In genomic region chr1:118321661-118322201, GRCm38 (mm10) we compare ENCODE assay signal across 8 mouse cellular contexts. TPM values are rescaled to one million over a fixed set of nuclear protein-coding genes. Genes with fewer than 3 reads are reported as not detected.
DNase-seq lines count a peak whose midpoint lies in the region; ATAC-seq and TF ChIP-seq lines count a peak whose summit lies in the region.

Gene Nifk (plus strand): TSS chr1:118321839.

- DNase-seq in ES-CJ7 (ENCODE audit: low read depth, low spot score) = peak; percentile 99
- peak; percentile 91 for DNase-seq in cerebellum, adult 11 months
- DNase-seq in forebrain, embryonic 14.5 days (ENCODE audit: low spot score) = peak; percentile 98
- peak; percentile 83 for DNase-seq in heart, postnatal 25 days (ENCODE audit: low spot score)
- DNase-seq in layer of hippocampus, adult 18-20 months (ENCODE audit: low spot score in 2 of 2) = peak; percentile 91 to 97
- DNase-seq in lung, adult 2 months = peak; percentile 86
- peak; percentile 80 to 88 for DNase-seq in thymus, adult 18-20 months

- ATAC-seq in forebrain, embryonic 14.5 days = peak; percentile 97
- peak; percentile 99 for ATAC-seq in neutrophil, adult 5-6 weeks (ENCODE audit: extremely low read depth, insufficient number of reproducible peaks, low FRiP score, poor library complexity, severe bottlenecking)

- H3K4me2 ChIP-seq in forebrain, embryonic 14.5 days (ENCODE audit: low read length) = peak within 1 kb of the TSS; percentile 92

- no peak within 1 kb of the TSS for H3K27ac ChIP-seq in forebrain, embryonic 14.5 days (ENCODE audit: low read depth, low read length)

- no peaks in the 10 kb centered on the region for H3K27me3 ChIP-seq in forebrain, embryonic 14.5 days (replicated peaks; ENCODE audit: control insufficient read depth, insufficient read depth, low read length)

- peaks cover 24% of the 10 kb centered on the region for H3K36me3 ChIP-seq in forebrain, embryonic 14.5 days (ENCODE audit: control insufficient read depth, insufficient read depth, low read length)

- peak; percentile 54; the same call in 1 of the 2 replicates for TF ChIP-seq POLR2A in lung, adult 2 months (IDR thresholded peaks at IDR 0.05; ENCODE audit: borderline replicate concordance, extremely low read depth, low read depth, low read length)

- intact Hi-C loops in heart, postnatal 25 days (cut with DNase I) = loop anchor here (5.0 kb wide), 4 partner anchors 66 to 436 kb away; partner anchors contain the start of gene Clasp1

- H3K9ac ChIP-seq in forebrain, embryonic 14.5 days (ENCODE audit: low read length) = peak within 1 kb of the TSS; percentile 76

- H3K4me3 ChIP-seq in forebrain, embryonic 14.5 days (ENCODE audit: low read depth, low read length) = peak within 1 kb of the TSS; percentile 80
- H3K4me3 ChIP-seq in lung, adult 2 months (replicated peaks; ENCODE audit: extremely low read depth, low read depth, low read length) = peak within 1 kb of the TSS; percentile 94

- TF ChIP-seq CTCF in lung, adult 2 months (IDR thresholded peaks at IDR 0.05; ENCODE audit: insufficient read depth, low read length) = peak; percentile 64

- peaks cover 6% of the 10 kb centered on the region for H3K4me1 ChIP-seq in forebrain, embryonic 14.5 days (ENCODE audit: control insufficient read depth, insufficient read depth, low read length)
- peaks cover 4% of the 10 kb centered on the region; the same call in 1 of the 2 replicates for H3K4me1 ChIP-seq in lung, adult 2 months (ENCODE audit: control insufficient read depth, insufficient read depth, low read length)

- WGBS in forebrain, embryonic 14.5 days = under 1% methylated on average over 37 of the region's 37 CpGs
- WGBS in lung, adult 2 months = under 1% methylated on average over 37 of the region's 37 CpGs

- H3K9me3 ChIP-seq in forebrain, embryonic 14.5 days (replicated peaks; ENCODE audit: control insufficient read depth, low read length) = no peaks in the 10 kb centered on the region

RNA-seq across cellular contexts. Expression of gene Nifk, which starts in this region (rescaled TPM):
- polyA plus RNA-seq in forebrain, embryonic 14.5 days (2014; fragmentation: Nextera tagmentation; extraction: Ambion mirVana) = 89.7 and 91.1 TPM in 2 replicates
- 10 to 100 TPM; 15.6 to 16.4 TPM for total RNA-seq in heart, postnatal 25 days (2021)
- 10 to 100 TPM; 23.8 to 27.0 TPM for total RNA-seq in layer of hippocampus, adult 18-20 months (2021)
- polyA plus RNA-seq in lung, adult 2 months (2012; rRNA removed) = 2.7 and 5.9 TPM in 2 replicates
- 26.3 and 30.1 TPM in 2 replicates for total RNA-seq in neutrophil, adult 5-6 weeks (2017)

Comparison
In these comparisons a context has a peak if more than half of its experiments do, and no peak if none do; other contexts are left out.
1. RNA of gene Nifk (polyA plus RNA-seq): 89.7 to 91.1 TPM in forebrain, embryonic 14.5 days; 2.7 to 5.9 TPM in lung, adult 2 months; every median in the first group is over 10 times any median in the second.
2. Peak in every context shown above with its lines, with median percentiles within 50 percentile points of each other: DNase-seq.